Mouse (Mus musculus) erythroblast, embryonic 14.5 days (primary cell): ENCODE results near the gene Med13.
"Not testable (repeated sequence)": the region's sequence is repeated elsewhere in the genome, so short reads cannot be mapped to it uniquely, and the experiment has no call there.

Source experiments
- GATA1 ChIP-seq: IDR thresholded peaks from 2 replicates; pipeline ENCODE4 v1.6.1; 2012; ENCODE audit warnings: low read length, inconsistent platforms, mixed read lengths
- TAL1 ChIP-seq: IDR thresholded peaks from 3 replicates; pipeline ENCODE4 v1.6.1; 2012; ENCODE audit warnings: low read length, inconsistent platforms, mixed read lengths

GRCm38 (mm10) chr11:86344940-86345339 is 12.5 kb downstream of the Med13 start:
- not testable (repeated sequence) for TF ChIP-seq TAL1, GATA1
